Mouse (Mus musculus) monocyte, adult 2 months (primary cell): ENCODE data around the gene Ube4b.

ENCODE experiments used
- DNase-seq, 2 experiments: peaks; one replicate each; pipeline ENCODE4 v3.0.0; 2022; ENCODE audit warnings: low spot score in 2 of 2, low read depth in 1 of 2

Gene Ube4b

GRCm38 (mm10) chr4:149395581-149395980 is 31.0 kb downstream of the Ube4b start:
- no peak for DNase-seq

DNA sequence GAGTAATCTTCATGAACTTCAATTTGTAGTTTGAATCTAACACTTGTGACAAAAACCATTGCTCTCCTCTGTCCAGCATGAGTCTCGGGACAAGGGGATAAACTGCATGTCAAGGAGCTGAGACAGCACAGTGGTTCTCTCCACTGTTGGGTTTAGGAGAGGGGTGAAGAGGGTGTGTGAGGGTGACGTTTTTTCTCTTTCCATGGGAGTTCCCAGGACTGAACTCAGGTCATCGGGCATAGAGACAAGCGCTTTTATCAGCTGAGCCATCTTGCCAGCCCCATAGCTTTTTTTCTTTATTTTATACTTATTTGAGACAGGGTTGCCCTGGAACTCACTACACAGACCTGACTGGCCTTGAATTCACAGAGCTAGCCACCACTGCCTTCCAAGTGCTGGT is 32.3 kb downstream of the Ube4b start:
- DNase-seq, result no peak

- no peak for DNase-seq
These were observed 33.1 kb downstream of the Ube4b start for GRCm38 (mm10) chr4:149393311-149393995.

- DNase-seq, result no peak
These were observed 34.2 kb downstream of the Ube4b start for GRCm38 (mm10) chr4:149392359-149392758.

DNA sequence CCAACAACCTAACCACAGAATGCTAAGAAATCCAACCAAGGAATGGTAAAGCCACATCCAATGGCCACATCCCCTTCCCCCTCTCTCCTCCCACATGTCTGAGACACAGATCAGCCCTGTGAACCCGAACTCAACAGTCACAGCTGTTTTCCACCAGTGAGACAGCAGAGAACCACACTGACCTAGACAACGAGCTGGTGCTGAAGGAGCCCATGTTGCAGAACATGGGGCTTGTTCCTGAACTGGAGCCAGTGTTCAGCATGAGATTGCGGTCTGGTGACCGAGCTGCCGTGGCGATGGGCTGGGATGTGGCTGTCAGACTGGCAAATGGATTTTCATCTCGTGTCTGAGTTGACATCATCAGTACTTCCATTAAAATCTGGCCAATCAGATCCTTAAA is 45.5 kb downstream of the Ube4b start:
- DNase-seq, result no peak

- DNase-seq, result no peak
These were observed 46.7 kb downstream of the Ube4b start for GRCm38 (mm10) chr4:149379881-149380280.

DNA sequence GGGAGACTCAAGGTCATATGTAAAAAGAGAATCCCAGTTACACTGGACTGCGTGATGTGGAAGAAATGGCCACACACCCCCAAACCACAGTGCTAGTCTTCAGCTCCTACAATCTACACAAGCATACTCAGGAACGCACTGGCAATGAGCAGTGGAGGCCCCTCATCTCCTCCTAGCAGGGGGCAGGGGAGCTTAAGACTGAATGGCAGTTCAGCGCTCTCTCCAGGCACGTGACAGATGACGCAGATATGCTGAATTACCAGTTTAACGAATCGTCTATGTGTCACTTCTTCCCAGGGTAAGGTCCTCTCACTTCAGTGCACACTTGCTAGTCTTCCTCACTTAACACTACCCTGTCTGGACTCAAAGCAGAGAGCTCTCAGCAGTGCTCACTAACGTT is 47.7 kb downstream of the Ube4b start:
- DNase-seq, result no peak

DNA sequence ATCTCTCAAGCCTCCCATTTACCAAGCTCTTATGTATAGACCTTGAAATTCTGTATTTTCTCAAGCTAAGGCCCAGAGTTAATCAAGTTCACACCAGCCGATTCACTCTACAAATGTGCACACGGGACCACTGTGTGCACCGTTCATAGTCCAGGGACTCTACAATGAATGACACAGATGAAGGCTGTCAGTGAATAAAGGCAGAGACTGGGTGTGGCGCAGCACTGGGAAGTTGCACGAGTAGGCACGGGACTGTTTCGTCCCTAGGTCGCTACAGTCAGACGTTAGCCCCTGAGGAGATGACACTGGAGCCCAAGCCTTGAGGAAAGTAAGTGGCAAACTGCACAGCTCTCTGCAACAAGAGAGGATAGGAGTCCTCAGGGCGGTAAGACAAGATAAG is 50.5 kb downstream of the Ube4b start:
- no peak for DNase-seq

GRCm38 (mm10) chr4:149374662-149375061 is 51.9 kb downstream of the Ube4b start:
- DNase-seq, result no peak

DNA sequence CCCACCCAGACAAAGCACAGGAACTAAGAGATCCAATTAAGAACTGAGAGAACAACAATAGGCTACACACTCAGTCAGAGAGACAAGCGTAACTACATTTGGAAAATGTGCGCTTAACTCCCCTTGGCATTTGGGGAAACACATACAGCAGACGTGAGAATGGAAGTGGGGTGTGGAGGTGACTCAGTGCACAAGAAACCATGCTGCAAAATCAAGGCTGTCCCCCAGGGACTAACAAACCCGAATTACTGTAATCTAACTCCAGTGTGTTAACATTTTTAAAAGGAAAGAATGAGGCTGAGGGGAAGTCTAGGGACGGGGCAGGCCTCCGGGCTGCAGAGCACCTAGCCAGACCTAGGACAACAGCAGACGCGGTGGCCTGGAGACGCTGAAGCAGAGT is 52.6 kb downstream of the Ube4b start:
- no peak for DNase-seq

GRCm38 (mm10) chr4:149373431-149373830 is 53.1 kb downstream of the Ube4b start:
- peak in 1 of 2 experiments; percentile 14 for DNase-seq

- DNase-seq, result no peak
These were observed 60.7 kb downstream of the Ube4b start for GRCm38 (mm10) chr4:149365702-149366370.

GRCm38 (mm10) chr4:149364896-149365295 is 61.7 kb downstream of the Ube4b start:
- no peak for DNase-seq

DNA sequence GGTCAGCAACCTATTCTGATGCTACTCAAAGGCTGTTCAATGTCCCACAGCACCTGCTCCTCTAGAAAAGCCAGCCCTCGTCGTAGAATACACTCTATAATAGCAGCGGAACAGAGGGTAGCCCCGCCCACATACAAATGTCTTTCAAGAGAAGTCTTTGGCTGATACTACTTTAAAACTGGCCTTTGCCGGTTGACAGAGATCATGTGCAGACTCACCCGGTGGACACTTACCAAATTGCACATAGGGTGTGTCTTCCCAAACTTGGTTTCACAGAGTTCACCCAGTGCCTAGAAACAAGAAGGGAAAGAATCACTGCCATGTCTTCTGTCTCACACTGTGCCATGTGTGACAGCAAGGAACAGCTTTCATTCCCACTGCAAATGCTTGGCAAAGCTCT is 65.5 kb downstream of the Ube4b start:
- no peak for DNase-seq

DNA sequence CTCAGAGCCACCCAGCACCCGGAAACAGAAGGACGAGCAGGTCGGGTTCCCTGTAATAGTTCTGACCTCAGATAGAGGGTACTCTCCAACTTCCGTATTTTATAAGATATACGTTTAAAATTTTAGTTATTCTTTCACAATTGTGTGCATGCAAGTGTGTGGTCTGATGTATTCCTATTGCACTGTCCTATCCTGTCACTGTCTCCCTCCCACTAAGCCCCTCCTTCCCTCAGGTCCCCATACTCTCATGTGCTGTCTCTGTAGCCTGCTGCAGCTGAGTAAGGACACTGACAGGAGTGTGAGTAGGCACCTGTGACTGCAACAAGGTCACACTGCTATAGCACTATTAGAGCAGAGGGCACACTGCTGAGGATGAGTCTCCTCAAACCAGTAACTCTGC is 65.9 kb downstream of the Ube4b start:
- DNase-seq, result no peak

DNA sequence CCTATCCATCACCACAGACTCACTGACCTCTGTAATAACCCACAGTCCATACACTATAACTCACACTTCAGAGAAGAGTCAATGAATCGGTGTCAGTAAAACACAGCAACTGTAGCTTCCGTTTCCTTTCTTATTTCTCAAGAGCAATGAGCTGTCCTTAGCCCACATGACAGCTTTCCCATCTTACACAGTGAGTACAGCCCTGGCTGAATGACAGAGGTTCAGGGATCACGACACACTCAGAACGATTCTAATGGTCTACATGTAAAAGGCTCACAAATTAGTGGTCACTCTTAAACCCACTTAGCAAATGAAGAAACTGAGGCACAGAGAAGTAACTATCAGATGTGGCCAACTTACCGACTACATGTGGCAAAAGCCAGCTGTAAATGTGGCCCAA is 68.6 kb downstream of the Ube4b start:
- DNase-seq, result no peak

GRCm38 (mm10) chr4:149354671-149355070 is 71.9 kb downstream of the Ube4b start:
- DNase-seq, result no peak

GRCm38 (mm10) chr4:149351596-149352150 is 74.9 kb downstream of the Ube4b start:
- DNase-seq, result no peak

DNA sequence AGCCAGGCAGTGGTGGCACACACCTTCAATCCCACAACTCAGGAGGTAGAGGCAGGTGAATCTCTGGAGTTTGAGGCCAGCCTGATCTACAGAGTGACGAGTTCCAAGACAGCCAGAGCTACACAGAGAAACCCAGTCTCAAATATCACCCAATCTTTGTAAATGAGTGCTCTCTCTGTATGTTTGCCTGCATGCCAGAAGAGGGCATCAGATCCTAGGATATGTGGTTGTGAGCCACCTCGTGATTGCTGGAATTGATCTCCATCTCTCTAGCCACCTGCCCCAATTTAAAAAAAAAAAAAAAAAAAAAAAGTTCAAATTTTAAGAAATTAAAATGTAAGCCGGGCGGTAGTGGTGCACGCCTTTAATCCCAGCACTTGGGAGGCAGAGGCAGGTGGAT is 77.6 kb downstream of the Ube4b start:
- DNase-seq, result no peak

- no peak for DNase-seq
These were observed 80.7 kb downstream of the Ube4b start for GRCm38 (mm10) chr4:149345873-149346272.

- no peak for DNase-seq
These were observed 82.2 kb downstream of the Ube4b start for GRCm38 (mm10) chr4:149344311-149344710.

- peak; percentile 14 to 24 for DNase-seq
These were observed 85.9 kb downstream of the Ube4b start for GRCm38 (mm10) chr4:149340680-149341079.
